Mouse (Mus musculus): ENCODE measurements at regions not wholly inside any gene's neighbourhood (a gene's known extent, or its start where the extent isn't known, plus 50 kb on each side); places are given as distances from the start of the nearest gene placed in this dataset.

DNA sequence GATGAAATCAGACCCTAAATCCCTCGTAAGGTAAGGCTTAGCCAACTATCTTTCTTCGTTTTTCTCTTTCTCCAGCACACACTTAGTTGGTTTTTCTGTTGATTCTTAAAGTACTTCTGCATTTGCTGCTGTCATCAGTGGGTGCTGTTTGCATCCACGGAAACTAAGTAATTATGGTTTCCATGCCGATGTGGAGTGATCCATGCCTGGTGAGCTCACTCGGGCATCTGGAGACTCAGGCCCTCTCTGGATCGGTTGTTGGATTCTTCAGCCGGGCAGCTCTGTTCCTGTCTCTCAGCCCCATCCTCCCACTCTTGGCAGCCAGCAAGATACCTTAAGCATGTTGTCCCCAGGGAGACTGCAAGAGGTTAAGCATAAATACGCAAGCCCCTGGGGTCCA lies 97.4 kb upstream of the Cacna1e start:
- H3K79me2 ChIP-seq (ENCODE audit: control insufficient read depth, insufficient read depth, low read length, poor library complexity): no peaks in the 10 kb centered on the region
- DNase-seq (ENCODE audit: low read depth, low spot score): no peak
- no peaks in the 10 kb centered on the region for H3K36me3 ChIP-seq (ENCODE audit: control insufficient read depth in 1 of 2, insufficient read depth in 2 of 2, low read length in 2 of 2)
- H3K27ac ChIP-seq (ENCODE audit: control insufficient read depth, low read depth, low read length): no peak overlapping the region
- TF ChIP-seq CHD2 (IDR thresholded peaks at IDR 0.05; ENCODE audit: low read length): no peak
- TF ChIP-seq KAT2A (conservative IDR thresholded peaks at IDR 0.05; ENCODE audit: low read depth, low read length): no peak
- TF ChIP-seq GABPA (IDR thresholded peaks at IDR 0.05; ENCODE audit: low read depth, low read length): no peak
- no peak for TF ChIP-seq CTCF (IDR thresholded peaks at IDR 0.05 in 2 of 3, conservative IDR thresholded peaks at IDR 0.05 in 1 of 3; ENCODE audit: control insufficient read depth in 1 of 3, insufficient read depth in 1 of 3, low read depth in 2 of 3, low read length in 3 of 3, poor library complexity in 1 of 3, severe bottlenecking in 1 of 3)
- no peak for TF ChIP-seq POLR2AphosphoS5 (IDR thresholded peaks at IDR 0.05; ENCODE audit: borderline replicate concordance, low read depth, low read length)
- H3K9ac ChIP-seq (ENCODE audit: control insufficient read depth, low read depth, low read length, poor library complexity, severe bottlenecking): no peak overlapping the region
- peaks cover 0 to 3% of the 10 kb centered on the region in 2 experiments; a peak in 2 of 4 replicates for H3K27me3 ChIP-seq (ENCODE audit: control insufficient read depth in 1 of 2, insufficient read depth in 2 of 2, low read length in 2 of 2)
- H3K9me3 ChIP-seq (replicated peaks; ENCODE audit: insufficient read depth, low read length): no peaks in the 10 kb centered on the region
- H3K4me1 ChIP-seq (ENCODE audit: control insufficient read depth in 1 of 2, insufficient read depth in 2 of 2, low read length in 2 of 2): no peaks in the 10 kb centered on the region
- no peak overlapping the region for H3K4me3 ChIP-seq (ENCODE audit: control insufficient read depth in 1 of 2, insufficient read depth in 1 of 2, low read depth in 2 of 2, low read length in 2 of 2)

DNA sequence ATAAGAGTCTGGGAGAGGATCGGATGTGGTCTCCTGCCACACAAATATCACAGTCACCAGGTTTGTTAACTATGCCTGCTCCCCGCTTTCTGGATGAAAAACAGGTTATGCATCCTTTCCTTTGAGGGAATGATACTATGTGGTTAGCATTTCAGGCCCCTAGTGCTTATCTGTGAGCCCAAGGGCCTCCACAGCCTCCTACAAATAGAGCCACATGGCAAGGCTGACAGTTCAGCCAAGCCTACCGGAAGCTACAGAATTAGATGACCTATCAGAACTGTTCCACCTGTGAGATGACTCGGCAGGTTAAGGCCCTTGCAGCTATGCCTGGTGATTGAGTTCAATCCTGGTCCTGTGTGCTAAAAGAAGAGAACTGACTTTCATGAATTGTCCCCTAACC lies 91.4 kb upstream of the Cacna1e start:
- no peak for DNase-seq (ENCODE audit: low read depth, low spot score)
- Histone ChIP-seq H3K36me3 (ENCODE audit: control insufficient read depth in 1 of 2, insufficient read depth in 2 of 2, low read length in 2 of 2) (no peaks in the 10 kb centered on the region), H3K4me1 (ENCODE audit: control insufficient read depth in 1 of 2, insufficient read depth in 2 of 2, low read length in 2 of 2) (no peaks in the 10 kb centered on the region)

DNA sequence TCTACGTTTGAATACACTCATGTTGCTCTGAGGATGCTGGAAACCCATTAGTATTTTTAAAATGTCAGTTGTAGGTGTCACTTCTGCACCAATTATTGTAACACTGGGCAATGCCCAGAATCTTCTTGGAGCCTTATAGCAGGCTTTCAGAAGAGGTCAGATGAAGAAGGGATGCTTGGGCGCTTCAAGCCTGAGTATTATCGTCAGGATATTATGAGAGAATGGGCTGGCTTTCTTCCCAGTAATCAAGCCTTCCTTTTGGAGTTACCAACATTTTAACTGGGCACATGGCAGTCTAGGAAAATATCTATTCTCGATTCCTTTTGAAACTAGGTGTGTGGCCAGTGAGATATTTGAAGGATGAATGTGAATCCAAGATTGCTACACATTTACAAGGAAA lies 77.0 kb upstream of the Cacna1e start:
- Histone ChIP-seq H3K79me2 (ENCODE audit: control insufficient read depth, insufficient read depth, low read length, poor library complexity) (no peaks in the 10 kb centered on the region), H3K36me3 (ENCODE audit: control insufficient read depth in 1 of 2, insufficient read depth in 2 of 2, low read length in 2 of 2) (no peaks in the 10 kb centered on the region), H3K9ac (ENCODE audit: control insufficient read depth, low read depth, low read length, poor library complexity, severe bottlenecking) (no peak overlapping the region), H3K4me1 (ENCODE audit: control insufficient read depth in 1 of 2, insufficient read depth in 2 of 2, low read length in 2 of 2) (no peaks in the 10 kb centered on the region), H3K27me3 (ENCODE audit: control insufficient read depth in 1 of 2, insufficient read depth in 2 of 2, low read length in 2 of 2) (no peaks in the 10 kb centered on the region; a peak in 1 of 4 replicates), H3K4me3 (ENCODE audit: control insufficient read depth in 1 of 2, insufficient read depth in 1 of 2, low read depth in 2 of 2, low read length in 2 of 2) (no peak overlapping the region), H3K27ac (ENCODE audit: control insufficient read depth, low read depth, low read length) (no peak overlapping the region), H3K9me3 (replicated peaks; ENCODE audit: insufficient read depth, low read length) (no peaks in the 10 kb centered on the region)
- TF ChIP-seq UBTF (IDR thresholded peaks at IDR 0.05; ENCODE audit: borderline replicate concordance, insufficient read depth, low read depth, low read length): no peak
- no peak for TF ChIP-seq POLR2A (IDR thresholded peaks at IDR 0.05; ENCODE audit: control insufficient read depth in 1 of 2, insufficient read depth in 1 of 2, low read depth in 1 of 2, low read length in 2 of 2, poor library complexity in 1 of 2)
- no peak for TF ChIP-seq HCFC1 (IDR thresholded peaks at IDR 0.05; ENCODE audit: low read depth, low read length)
- no peak for TF ChIP-seq CHD2 (IDR thresholded peaks at IDR 0.05; ENCODE audit: low read length)
- no peak for TF ChIP-seq SIN3A (IDR thresholded peaks at IDR 0.05; ENCODE audit: low read length)
- TF ChIP-seq ELF1 (IDR thresholded peaks at IDR 0.05; ENCODE audit: low read depth, low read length): no peak
- DNase-seq (ENCODE audit: low read depth, low spot score): no peak

More for the DNA sequence above, 91.4 kb upstream of the Cacna1e start:
- Histone ChIP-seq H3K9me3 (replicated peaks; ENCODE audit: insufficient read depth, low read length) (no peaks in the 10 kb centered on the region), H3K4me3 (ENCODE audit: control insufficient read depth in 1 of 2, insufficient read depth in 1 of 2, low read depth in 2 of 2, low read length in 2 of 2) (no peak overlapping the region), H3K79me2 (ENCODE audit: control insufficient read depth, insufficient read depth, low read length, poor library complexity) (no peaks in the 10 kb centered on the region), H3K27ac (ENCODE audit: control insufficient read depth, low read depth, low read length) (no peak overlapping the region), H3K9ac (ENCODE audit: control insufficient read depth, low read depth, low read length, poor library complexity, severe bottlenecking) (no peak overlapping the region), H3K27me3 (ENCODE audit: control insufficient read depth in 1 of 2, insufficient read depth in 2 of 2, low read length in 2 of 2) (no peaks in the 10 kb centered on the region)
- no peak for TF ChIP-seq POLR2AphosphoS5 (IDR thresholded peaks at IDR 0.05; ENCODE audit: borderline replicate concordance, low read depth, low read length)
- TF ChIP-seq UBTF (IDR thresholded peaks at IDR 0.05; ENCODE audit: borderline replicate concordance, insufficient read depth, low read depth, low read length): no peak
- no peak for TF ChIP-seq GATA1 (IDR thresholded peaks at IDR 0.05; ENCODE audit: low read depth, low read length)
- no peak for TF ChIP-seq USF1 (IDR thresholded peaks at IDR 0.05; ENCODE audit: low read depth, low read length)
- no peak for TF ChIP-seq RAD21 (IDR thresholded peaks at IDR 0.05; ENCODE audit: low read depth, low read length)
- no peak for TF ChIP-seq GABPA (IDR thresholded peaks at IDR 0.05; ENCODE audit: low read depth, low read length)
- TF ChIP-seq TBP (IDR thresholded peaks at IDR 0.05; ENCODE audit: low read depth, low read length): no peak
- TF ChIP-seq TCF12 (IDR thresholded peaks at IDR 0.05; ENCODE audit: low read depth, low read length): no peak
- TF ChIP-seq POLR2AphosphoS2 (IDR thresholded peaks at IDR 0.05; ENCODE audit: low read length): no peak
- TF ChIP-seq ELF1 (IDR thresholded peaks at IDR 0.05; ENCODE audit: low read depth, low read length): no peak
- TF ChIP-seq NRF1 (IDR thresholded peaks at IDR 0.05; ENCODE audit: insufficient read depth, low read depth, low read length, poor library complexity, severe bottlenecking): no peak
- no peak for TF ChIP-seq CHD2 (IDR thresholded peaks at IDR 0.05; ENCODE audit: low read length)
- no peak for TF ChIP-seq NELFE (IDR thresholded peaks at IDR 0.05; ENCODE audit: low read depth, low read length)
- no peak for TF ChIP-seq CHD1 (IDR thresholded peaks at IDR 0.05; ENCODE audit: low read depth, low read length)
- no peak for TF ChIP-seq JUND (IDR thresholded peaks at IDR 0.05; ENCODE audit: low read depth, low read length)
- no peak for TF ChIP-seq MYB (IDR thresholded peaks at IDR 0.05; ENCODE audit: low read depth, low read length)

Measured in MEL (cell line).